Mouse (Mus musculus) midbrain, embryonic 12.5 days (tissue): ENCODE data around the gene Tmem235. TPM values are rescaled to one million over a fixed set of nuclear protein-coding genes. Genes with fewer than 3 reads are reported as not detected.
A peak's percentile ranks its signal among the peaks of the same experiment; 100 is the strongest.

Experiments
- ATAC-seq: fragments of 200-750 bp; cut with Nextera tagmentation; 2 replicates; pipeline ENCODE4 v1.8.0; 2017; ENCODE audit warnings: low read depth, moderate TSS enrichment, moderate library complexity; ENCODE audit not compliant: low FRiP score
- H3K27ac ChIP-seq: fragments of 300-500 bp; sonication (generic); replicated peaks from 2 replicates; pipeline ENCODE4 v1.5.1; 2016; ENCODE audit warnings: mild to moderate bottlenecking
- H3K27me3 ChIP-seq: fragments of 300-500 bp; sonication (generic); 2 replicates; pipeline ENCODE4 v1.6.1; 2016; ENCODE audit warnings: mild to moderate bottlenecking
- H3K36me3 ChIP-seq: fragments of 300-500 bp; sonication (generic); 2 replicates; pipeline ENCODE4 v1.6.1; 2016
- H3K4me1 ChIP-seq: fragments of 300-500 bp; sonication (generic); 2 replicates; pipeline ENCODE4 v1.6.1; 2016
- H3K4me2 ChIP-seq: fragments of 300-500 bp; sonication (generic); replicated peaks from 2 replicates; pipeline ENCODE4 v1.6.1; 2016; ENCODE audit warnings: mild to moderate bottlenecking, moderate library complexity
- H3K4me3 ChIP-seq: fragments of 300-500 bp; sonication (generic); 2 replicates; pipeline ENCODE4 v1.5.1; 2016; ENCODE audit warnings: mild to moderate bottlenecking
- H3K9ac ChIP-seq: fragments of 300-500 bp; sonication (generic); replicated peaks from 2 replicates; pipeline ENCODE4 v1.6.1; 2016; ENCODE audit warnings: mild to moderate bottlenecking, moderate library complexity
- H3K9me3 ChIP-seq: fragments of 300-500 bp; sonication (generic); 2 replicates; pipeline ENCODE4 v1.6.1; 2016; ENCODE audit warnings: mild to moderate bottlenecking
- WGBS: fragments of 180-500 bp; shearing (Covaris S2); methylation state at CpG from one replicate; pipeline ENCODE4 v1.1.7; 2016; 5-methylcytosine and 5-hydroxymethylcytosine counted together
- polyA plus RNA-seq: library from polyadenylated mRNA; unstranded; fragments of >200 nt; fragmentation: Nextera tagmentation; extraction: Ambion mirVana; gene quantifications from 2 replicates; pipeline ENCODE4 v1.2.1, GENCODE M21; 2016

Tmem235 gene
- polyA plus RNA-seq, 1 experiment from 2014 or later: not detected

- Histone ChIP-seq H3K4me1 (peaks cover 32% of the 10 kb centered on the region), H3K4me2 (peak overlapping the region; percentile 56), H3K27me3 (peaks cover 60% of the 10 kb centered on the region), H3K9ac (0 out of 2 replicates have a peak overlapping the region, but pooled peaks have one; percentile 20), H3K9me3 (no peaks in the 10 kb centered on the region), H3K4me3 (peak overlapping the region; percentile 29), H3K27ac (peak overlapping the region; percentile 80), H3K36me3 (no peaks in the 10 kb centered on the region)
- 12% methylated on average over 20 of the region's 20 CpGs for WGBS
- peak; percentile 23; the same call in 1 of the 2 replicates for ATAC-seq
Observed at GRCm38 (mm10) chr11:117888168-117888852, 27.8 kb downstream of the Tmem235 start.

GRCm38 (mm10) chr11:117888853-117889822 lies 28.6 kb downstream of the Tmem235 start:
- no peaks in the 10 kb centered on the region for H3K36me3 ChIP-seq
- H3K9ac ChIP-seq: peak overlapping the region; percentile 20
- no peaks in the 10 kb centered on the region for H3K9me3 ChIP-seq
- peaks cover 60% of the 10 kb centered on the region for H3K27me3 ChIP-seq
- WGBS: 1% methylated on average over 33 of the region's 33 CpGs
- peaks cover 32% of the 10 kb centered on the region for H3K4me1 ChIP-seq
- peak; percentile 56 for ATAC-seq
- peak overlapping the region; percentile 80 for H3K27ac ChIP-seq
- H3K4me3 ChIP-seq: peak overlapping the region; percentile 29
- H3K4me2 ChIP-seq: peak overlapping the region; percentile 56

- ATAC-seq: peak; percentile 57
- H3K9me3 ChIP-seq: no peaks in the 10 kb centered on the region
- peaks cover 32% of the 10 kb centered on the region for H3K4me1 ChIP-seq
- H3K9ac ChIP-seq: 0 out of 2 replicates have a peak overlapping the region, but pooled peaks have one; percentile 26
- H3K4me2 ChIP-seq: peak overlapping the region; percentile 56
- H3K36me3 ChIP-seq: no peaks in the 10 kb centered on the region
- H3K27ac ChIP-seq: peak overlapping the region; percentile 80
- H3K4me3 ChIP-seq: no peak overlapping the region
- peaks cover 58% of the 10 kb centered on the region for H3K27me3 ChIP-seq
- WGBS: 3% methylated on average over 11 of the region's 11 CpGs
Observed at GRCm38 (mm10) chr11:117889887-117890340, 29.4 kb downstream of the Tmem235 start.

- peaks cover 54% of the 10 kb centered on the region for H3K27me3 ChIP-seq
- 21% methylated on average over 13 of the region's 13 CpGs for WGBS
- ATAC-seq: peak; percentile 28; the same call in 1 of the 2 replicates
- H3K4me1 ChIP-seq: peaks cover 32% of the 10 kb centered on the region
- peak overlapping the region; percentile 80 for H3K27ac ChIP-seq
- no peaks in the 10 kb centered on the region for H3K9me3 ChIP-seq
- H3K4me3 ChIP-seq: no peak overlapping the region
- H3K36me3 ChIP-seq: no peaks in the 10 kb centered on the region
- peak overlapping the region; percentile 56 for H3K4me2 ChIP-seq
- H3K9ac ChIP-seq: peak overlapping the region; percentile 26; the same call in 1 of the 2 replicates
Observed at GRCm38 (mm10) chr11:117890519-117891282, 30.1 kb downstream of the Tmem235 start.

GRCm38 (mm10) chr11:117891581-117892175 lies 31.1 kb downstream of the Tmem235 start:
- no peak overlapping the region for H3K4me3 ChIP-seq
- H3K27ac ChIP-seq: 0 out of 2 replicates have a peak overlapping the region, but pooled peaks have one; percentile 11
- H3K9ac ChIP-seq: no peak overlapping the region
- H3K27me3 ChIP-seq: peaks cover 47% of the 10 kb centered on the region
- no peaks in the 10 kb centered on the region for H3K36me3 ChIP-seq
- no peak overlapping the region for H3K4me2 ChIP-seq
- no peak for ATAC-seq
- H3K4me1 ChIP-seq: peaks cover 32% of the 10 kb centered on the region
- WGBS: 96% methylated on average over 19 of the region's 19 CpGs
- no peaks in the 10 kb centered on the region for H3K9me3 ChIP-seq

- Histone ChIP-seq H3K9me3 (no peaks in the 10 kb centered on the region), H3K27ac (no peak overlapping the region), H3K36me3 (no peaks in the 10 kb centered on the region), H3K4me3 (no peak overlapping the region), H3K27me3 (peaks cover 46% of the 10 kb centered on the region), H3K4me1 (peaks cover 32% of the 10 kb centered on the region), H3K4me2 (no peak overlapping the region), H3K9ac (no peak overlapping the region)
- 60% methylated on average over 6 of the region's 6 CpGs for WGBS
- ATAC-seq: no peak
Observed at GRCm38 (mm10) chr11:117892199-117892598, 31.6 kb downstream of the Tmem235 start.

GRCm38 (mm10) chr11:117894676-117895075 lies 34.1 kb downstream of the Tmem235 start:
- no peak overlapping the region for H3K4me3 ChIP-seq
- H3K4me2 ChIP-seq: no peak overlapping the region
- ATAC-seq: no peak
- peaks cover 34% of the 10 kb centered on the region for H3K27me3 ChIP-seq
- H3K36me3 ChIP-seq: no peaks in the 10 kb centered on the region
- no peak overlapping the region for H3K9ac ChIP-seq
- 68% methylated on average over 10 of the region's 10 CpGs for WGBS
- no peaks in the 10 kb centered on the region for H3K9me3 ChIP-seq
- H3K27ac ChIP-seq: no peak overlapping the region
- peaks cover 17% of the 10 kb centered on the region for H3K4me1 ChIP-seq

GRCm38 (mm10) chr11:117896533-117896932 lies 36.0 kb downstream of the Tmem235 start:
- H3K9ac ChIP-seq: no peak overlapping the region
- WGBS: 50% methylated on average over 2 of the region's 2 CpGs
- H3K9me3 ChIP-seq: no peaks in the 10 kb centered on the region
- no peaks in the 10 kb centered on the region for H3K36me3 ChIP-seq
- no peaks in the 10 kb centered on the region for H3K4me1 ChIP-seq
- H3K27ac ChIP-seq: no peak overlapping the region
- H3K4me2 ChIP-seq: no peak overlapping the region
- ATAC-seq: no peak
- H3K27me3 ChIP-seq: peaks cover 19% of the 10 kb centered on the region
- no peak overlapping the region for H3K4me3 ChIP-seq

- ATAC-seq: no peak
- Histone ChIP-seq H3K27ac (no peak overlapping the region), H3K9me3 (no peaks in the 10 kb centered on the region), H3K9ac (no peak overlapping the region), H3K36me3 (no peaks in the 10 kb centered on the region), H3K4me3 (no peak overlapping the region), H3K4me2 (no peak overlapping the region), H3K4me1 (no peaks in the 10 kb centered on the region), H3K27me3 (no peaks in the 10 kb centered on the region)
- WGBS: 62% methylated on average over 2 of the region's 2 CpGs
Observed at GRCm38 (mm10) chr11:117902282-117902681, 41.7 kb downstream of the Tmem235 start.

GRCm38 (mm10) chr11:117904442-117904841 lies 43.9 kb downstream of the Tmem235 start:
- H3K27ac ChIP-seq: no peak overlapping the region
- WGBS: 86% methylated on average over 8 of the region's 8 CpGs
- no peaks in the 10 kb centered on the region for H3K27me3 ChIP-seq
- H3K4me2 ChIP-seq: no peak overlapping the region
- no peak overlapping the region for H3K9ac ChIP-seq
- H3K4me3 ChIP-seq: no peak overlapping the region
- H3K36me3 ChIP-seq: no peaks in the 10 kb centered on the region
- H3K4me1 ChIP-seq: no peaks in the 10 kb centered on the region
- no peak for ATAC-seq
- H3K9me3 ChIP-seq: no peaks in the 10 kb centered on the region

GRCm38 (mm10) chr11:117909337-117909736 lies 48.8 kb downstream of the Tmem235 start:
- 0 out of 2 replicates have a peak, but pooled peaks cover 9% of the 10 kb centered on the region for H3K27me3 ChIP-seq
- 85% methylated on average over 8 of the region's 8 CpGs for WGBS
- no peak overlapping the region for H3K27ac ChIP-seq
- no peaks in the 10 kb centered on the region for H3K9me3 ChIP-seq
- no peak overlapping the region for H3K4me3 ChIP-seq
- no peak overlapping the region for H3K9ac ChIP-seq
- ATAC-seq: no peak
- H3K36me3 ChIP-seq: no peaks in the 10 kb centered on the region
- peaks cover 5% of the 10 kb centered on the region for H3K4me1 ChIP-seq
- no peak overlapping the region for H3K4me2 ChIP-seq
